Mouse (Mus musculus): ENCODE data around the gene Gm20517. TPM values are rescaled to one million over a fixed set of nuclear protein-coding genes. Genes with fewer than 3 reads are reported as not detected.
"Not testable (repeated sequence)": the region's sequence is repeated elsewhere in the genome, so short reads cannot be mapped to it uniquely, and the experiment has no call there.

Gm20517 gene
- polyA plus RNA-seq, 1 experiment = 1.7 TPM

GRCm38 (mm10) chr17:47617605-47618307 is 6.4 kb downstream of the Gm20517 start:
- Histone ChIP-seq H3K27me3 (ENCODE audit: control insufficient read depth, insufficient read depth, low read length) (no peaks in the 10 kb centered on the region), H3K27ac (ENCODE audit: insufficient read depth, low read depth, low read length) (no peak overlapping the region), H3K4me1 (ENCODE audit: control insufficient read depth, insufficient read depth, insufficient read length, low read length) (no peaks in the 10 kb centered on the region; the same call in 1 of the 2 replicates), H3K36me3 (ENCODE audit: control insufficient read depth, insufficient read depth, low read length) (peaks cover 39% of the 10 kb centered on the region), H3K4me3 (ENCODE audit: low read depth, low read length) (no peak overlapping the region)
- WGBS = 90% methylated on average over 9 of the region's 9 CpGs
- TF ChIP-seq CTCF (IDR thresholded peaks at IDR 0.05; ENCODE audit: extremely low read depth, insufficient read length, insufficient replicate concordance, low read depth, low read length) (no peak), POLR2A (IDR thresholded peaks at IDR 0.05; ENCODE audit: low read depth, low read length) (no peak)

- no peak overlapping the region for H3K27ac ChIP-seq (ENCODE audit: insufficient read depth, low read depth, low read length)
- H3K4me3 ChIP-seq (ENCODE audit: low read depth, low read length) = no peak overlapping the region
- H3K36me3 ChIP-seq (ENCODE audit: control insufficient read depth, insufficient read depth, low read length) = peaks cover 48% of the 10 kb centered on the region
- no peak for TF ChIP-seq POLR2A (IDR thresholded peaks at IDR 0.05; ENCODE audit: low read depth, low read length)
- TF ChIP-seq CTCF (IDR thresholded peaks at IDR 0.05; ENCODE audit: extremely low read depth, insufficient read length, insufficient replicate concordance, low read depth, low read length) = no peak
- 86% methylated on average over 13 of the region's 13 CpGs for WGBS
- no peaks in the 10 kb centered on the region for H3K4me1 ChIP-seq (ENCODE audit: control insufficient read depth, insufficient read depth, insufficient read length, low read length)
- no peaks in the 10 kb centered on the region for H3K27me3 ChIP-seq (ENCODE audit: control insufficient read depth, insufficient read depth, low read length)
Observed at GRCm38 (mm10) chr17:47618556-47619311, 7.3 kb downstream of the Gm20517 start.

DNA sequence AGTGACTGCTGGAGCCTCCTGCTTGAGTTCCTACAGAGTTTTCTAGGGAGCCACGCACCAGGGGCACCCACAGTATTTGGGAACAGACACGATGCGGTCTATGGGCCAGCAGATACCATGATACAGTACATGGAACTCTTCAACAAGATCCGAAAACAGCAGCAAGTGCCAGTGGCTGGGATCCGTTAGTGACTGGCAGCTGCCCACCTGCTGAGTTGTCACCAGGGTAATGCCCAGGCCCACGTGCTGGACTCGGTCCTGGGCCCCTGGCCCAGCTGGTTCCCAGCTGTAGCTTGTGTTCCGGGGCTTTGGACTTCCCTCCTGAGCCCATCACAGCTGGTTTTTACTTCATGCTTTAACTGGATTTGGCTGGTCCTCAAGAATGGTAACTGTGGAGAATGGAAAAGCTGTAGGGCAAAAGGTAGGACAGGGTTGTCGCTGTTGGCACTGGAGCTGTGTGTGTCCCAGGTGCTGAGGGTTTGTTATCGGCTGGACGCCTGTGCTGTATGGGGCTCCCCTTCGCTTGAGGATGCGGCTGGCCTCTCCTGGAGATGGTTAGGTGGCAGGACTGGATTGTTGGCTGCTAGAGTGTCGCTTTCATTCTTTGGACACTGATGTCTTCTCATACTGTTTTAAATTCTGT is 11.6 kb downstream of the Gm20517 start:
- Histone ChIP-seq H3K27me3 (ENCODE audit: control insufficient read depth, insufficient read depth, low read length) (no peaks in the 10 kb centered on the region), H3K4me1 (ENCODE audit: control insufficient read depth, insufficient read depth, insufficient read length, low read length) (peaks cover 2% of the 10 kb centered on the region; the same call in 1 of the 2 replicates), H3K4me3 (ENCODE audit: low read depth, low read length) (no peak overlapping the region), H3K36me3 (ENCODE audit: control insufficient read depth, insufficient read depth, low read length) (peaks cover 43% of the 10 kb centered on the region), H3K27ac (ENCODE audit: insufficient read depth, low read depth, low read length) (no peak overlapping the region)
- TF ChIP-seq CTCF (IDR thresholded peaks at IDR 0.05; ENCODE audit: extremely low read depth, insufficient read length, insufficient replicate concordance, low read depth, low read length) (no peak), POLR2A (IDR thresholded peaks at IDR 0.05; ENCODE audit: low read depth, low read length) (no peak)
- 93% methylated on average over 14 of the region's 14 CpGs for WGBS

DNA sequence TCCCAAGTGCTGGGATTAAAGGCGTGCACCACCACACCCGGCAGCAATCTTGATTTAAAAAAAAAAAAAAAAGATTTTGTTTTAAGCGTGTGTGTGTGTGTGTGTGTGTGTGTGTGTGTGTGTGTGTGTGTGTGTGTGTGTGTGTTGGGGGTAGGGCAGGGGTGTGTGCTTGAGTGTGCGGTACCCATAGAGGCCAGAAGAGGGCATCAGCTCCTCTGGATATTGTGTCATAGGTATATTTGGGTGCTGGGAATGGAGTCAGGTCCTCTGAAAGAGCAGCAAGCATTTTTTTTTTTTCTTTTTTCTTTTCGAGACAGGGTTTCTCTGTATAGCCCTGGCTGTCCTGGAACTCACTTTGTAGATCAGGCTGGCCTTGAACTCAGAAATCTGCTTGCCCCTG is 13.2 kb downstream of the Gm20517 start:
- 99% methylated on average over 5 of the region's 5 CpGs for WGBS
- not testable (repeated sequence) for H3K4me3 ChIP-seq (ENCODE audit: low read depth, low read length); H3K27ac ChIP-seq (ENCODE audit: insufficient read depth, low read depth, low read length); H3K27me3 ChIP-seq (ENCODE audit: control insufficient read depth, insufficient read depth, low read length); H3K4me1 ChIP-seq (ENCODE audit: control insufficient read depth, insufficient read depth, insufficient read length, low read length)
- peaks cover 34% of the 10 kb centered on the region for H3K36me3 ChIP-seq (ENCODE audit: control insufficient read depth, insufficient read depth, low read length)

DNA sequence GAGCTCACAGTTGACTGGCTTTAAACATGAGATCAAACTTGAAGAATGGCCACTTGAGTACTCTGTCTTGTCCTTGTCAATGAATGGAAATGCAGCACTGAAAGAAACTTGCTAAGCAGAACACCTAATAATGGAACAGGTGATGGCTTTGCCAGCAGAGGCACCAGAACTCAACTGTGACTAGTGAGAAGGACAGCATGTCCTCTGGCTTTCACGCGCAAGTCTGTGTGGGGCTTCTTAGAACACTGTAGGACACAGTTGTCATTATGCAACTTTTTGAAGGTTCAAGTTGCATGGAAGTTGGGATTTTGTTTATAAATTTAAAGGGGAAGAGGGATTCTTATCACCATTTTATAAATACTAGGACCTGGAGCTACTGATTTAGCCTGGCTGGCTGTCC is 13.7 kb downstream of the Gm20517 start:
- peaks cover 29% of the 10 kb centered on the region for H3K36me3 ChIP-seq (ENCODE audit: control insufficient read depth, insufficient read depth, low read length)
- no peak overlapping the region for H3K4me3 ChIP-seq (ENCODE audit: low read depth, low read length)
- WGBS = 98% methylated on average over 2 of the region's 2 CpGs
- H3K27me3 ChIP-seq (ENCODE audit: control insufficient read depth, insufficient read depth, low read length) = no peaks in the 10 kb centered on the region
- peaks cover 2% of the 10 kb centered on the region; the same call in 1 of the 2 replicates for H3K4me1 ChIP-seq (ENCODE audit: control insufficient read depth, insufficient read depth, insufficient read length, low read length)
- H3K27ac ChIP-seq (ENCODE audit: insufficient read depth, low read depth, low read length) = no peak overlapping the region
- TF ChIP-seq CTCF (IDR thresholded peaks at IDR 0.05; ENCODE audit: extremely low read depth, insufficient read length, insufficient replicate concordance, low read depth, low read length) (no peak), POLR2A (IDR thresholded peaks at IDR 0.05; ENCODE audit: low read depth, low read length) (no peak)

DNA sequence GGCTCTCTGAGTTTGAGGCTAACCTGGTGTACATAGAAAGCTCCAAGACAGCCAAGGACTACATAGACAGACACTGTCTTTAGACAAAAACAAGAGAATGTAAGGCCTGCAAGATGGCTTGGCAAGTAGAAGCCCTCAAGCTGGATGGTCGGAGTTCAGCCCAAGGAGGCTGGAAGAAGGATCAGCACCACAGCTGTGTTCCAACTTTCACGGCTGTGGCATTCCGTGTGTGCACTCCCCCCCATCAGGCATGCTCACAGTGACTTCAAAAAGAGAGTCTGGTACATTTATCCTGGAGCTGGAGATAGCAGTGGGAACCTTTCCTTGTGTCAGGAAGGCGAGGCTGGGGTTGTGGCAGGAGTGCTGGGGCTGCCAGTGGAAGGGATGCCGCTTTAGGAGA is 14.6 kb downstream of the Gm20517 start:
- H3K27ac ChIP-seq (ENCODE audit: insufficient read depth, low read depth, low read length) = no peak overlapping the region
- 85% methylated on average over 5 of the region's 5 CpGs for WGBS
- no peak for TF ChIP-seq CTCF (IDR thresholded peaks at IDR 0.05; ENCODE audit: extremely low read depth, insufficient read length, insufficient replicate concordance, low read depth, low read length)
- no peak for TF ChIP-seq POLR2A (IDR thresholded peaks at IDR 0.05; ENCODE audit: low read depth, low read length)
- H3K4me3 ChIP-seq (ENCODE audit: low read depth, low read length) = no peak overlapping the region
- H3K27me3 ChIP-seq (ENCODE audit: control insufficient read depth, insufficient read depth, low read length) = no peaks in the 10 kb centered on the region
- peaks cover 24% of the 10 kb centered on the region for H3K36me3 ChIP-seq (ENCODE audit: control insufficient read depth, insufficient read depth, low read length)
- peaks cover 6% of the 10 kb centered on the region; the same call in 1 of the 2 replicates for H3K4me1 ChIP-seq (ENCODE audit: control insufficient read depth, insufficient read depth, insufficient read length, low read length)

- TF ChIP-seq POLR2A (IDR thresholded peaks at IDR 0.05; ENCODE audit: low read depth, low read length) (no peak), CTCF (IDR thresholded peaks at IDR 0.05; ENCODE audit: extremely low read depth, insufficient read length, insufficient replicate concordance, low read depth, low read length) (no peak)
- H3K4me3 ChIP-seq (ENCODE audit: low read depth, low read length) = no peak overlapping the region
- H3K4me1 ChIP-seq (ENCODE audit: control insufficient read depth, insufficient read depth, insufficient read length, low read length) = peaks cover 13% of the 10 kb centered on the region; the same call in 1 of the 2 replicates
- 84% methylated on average over 2 of the region's 2 CpGs for WGBS
- H3K27me3 ChIP-seq (ENCODE audit: control insufficient read depth, insufficient read depth, low read length) = no peaks in the 10 kb centered on the region
- peaks cover 16% of the 10 kb centered on the region for H3K36me3 ChIP-seq (ENCODE audit: control insufficient read depth, insufficient read depth, low read length)
- H3K27ac ChIP-seq (ENCODE audit: insufficient read depth, low read depth, low read length) = no peak overlapping the region
Observed at GRCm38 (mm10) chr17:47627791-47628190, 16.4 kb downstream of the Gm20517 start.
